ENCODE assay signal across 13 mouse cellular contexts in genomic region chr15:31510477-31511405, GRCm38 (mm10). TPM values are rescaled to one million over a fixed set of nuclear protein-coding genes. Genes with fewer than 3 reads are reported as not detected.
DNase-seq lines count a peak whose midpoint lies in the region; ATAC-seq lines count a peak whose summit lies in the region.
"Had no signal": no experiment of that assay in that cellular context is flagged by ENCODE, and none has a peak within 500 bp of the region (broad histone marks: within the 10 kb centered on the region; RNA-seq: fewer than 3 reads in every experiment).

No protein-coding gene starts in this region.

- 0 out of 2 replicates have a peak overlapping the region, but pooled peaks have one; percentile 16 for H3K9ac ChIP-seq in heart, embryonic 11.5 days (ENCODE audit: low read depth, low read length)
- H3K9ac ChIP-seq in midbrain, embryonic 16.5 days (ENCODE audit: low read depth, low read length): no peak overlapping the region

- H3K27ac ChIP-seq in heart, embryonic 11.5 days (ENCODE audit: low read depth, low read length): 0 out of 2 replicates have a peak overlapping the region, but pooled peaks have one; percentile 10
- H3K27ac ChIP-seq in midbrain, embryonic 16.5 days (ENCODE audit: low read length): no peak overlapping the region
- H3K27ac ChIP-seq in heart, embryonic 10.5 days: no peak overlapping the region
- H3K27ac ChIP-seq: embryonic facial prominence, embryonic 10.5 days had no signal

- no peaks in the 10 kb centered on the region for H3K27me3 ChIP-seq in heart, embryonic 11.5 days (ENCODE audit: control insufficient read depth, insufficient read depth, low read length)
- no peaks in the 10 kb centered on the region for H3K27me3 ChIP-seq in megakaryocyte, embryonic 14.5 days (replicated peaks)
- H3K27me3 ChIP-seq in midbrain, embryonic 16.5 days (ENCODE audit: control insufficient read depth, insufficient read depth, low read depth, low read length): no peaks in the 10 kb centered on the region
- H3K27me3 ChIP-seq in heart, embryonic 10.5 days (ENCODE audit: insufficient read depth, poor library complexity, severe bottlenecking): no peaks in the 10 kb centered on the region

- no peak overlapping the region for H3K4me3 ChIP-seq in heart, embryonic 11.5 days (ENCODE audit: low read depth, low read length)
- peak overlapping the region; percentile 47 for H3K4me3 ChIP-seq in megakaryocyte, embryonic 14.5 days (replicated peaks)
- H3K4me3 ChIP-seq in midbrain, embryonic 16.5 days (ENCODE audit: low read depth, low read length): no peak overlapping the region
- no peak overlapping the region for H3K4me3 ChIP-seq in heart, embryonic 10.5 days
- H3K4me3 ChIP-seq: embryonic facial prominence, embryonic 10.5 days; myocyte had no signal

- no peaks in the 10 kb centered on the region for H3K36me3 ChIP-seq in heart, embryonic 11.5 days (ENCODE audit: control insufficient read depth, insufficient read depth, low read length)
- peaks cover 12% of the 10 kb centered on the region for H3K36me3 ChIP-seq in megakaryocyte, embryonic 14.5 days (replicated peaks; ENCODE audit: low read length)
- no peaks in the 10 kb centered on the region for H3K36me3 ChIP-seq in midbrain, embryonic 16.5 days (ENCODE audit: control insufficient read depth, insufficient read depth, low read length)
- H3K36me3 ChIP-seq in heart, embryonic 10.5 days: 0 out of 2 replicates have a peak, but pooled peaks cover 3% of the 10 kb centered on the region

- no peak for DNase-seq in heart, postnatal 36 days
- DNase-seq in heart, embryonic 10.5 days (ENCODE audit: low spot score): no peak
- DNase-seq in layer of hippocampus, postnatal 36 days: no peak
- DNase-seq: cerebellum, adult 9-10 months; lung, postnatal 10 days; thymus, postnatal 36 days had no signal

- peaks cover 15% of the 10 kb centered on the region for H3K4me1 ChIP-seq in heart, embryonic 11.5 days (ENCODE audit: control insufficient read depth, insufficient read depth, low read length)
- H3K4me1 ChIP-seq in megakaryocyte, embryonic 14.5 days: peaks cover 56% of the 10 kb centered on the region
- 0 out of 2 replicates have a peak, but pooled peaks cover 4% of the 10 kb centered on the region for H3K4me1 ChIP-seq in midbrain, embryonic 16.5 days (ENCODE audit: control insufficient read depth, insufficient read depth, low read length)
- H3K4me1 ChIP-seq in heart, embryonic 10.5 days: peaks cover 17% of the 10 kb centered on the region

- intact Hi-C loops in heart, postnatal 36 days (cut with DNase I): no loop called here

- H3K9me3 ChIP-seq in heart, embryonic 11.5 days (replicated peaks; ENCODE audit: control insufficient read depth, low read length): no peaks in the 10 kb centered on the region
- no peaks in the 10 kb centered on the region for H3K9me3 ChIP-seq in megakaryocyte, embryonic 14.5 days
- H3K9me3 ChIP-seq in midbrain, embryonic 16.5 days (replicated peaks; ENCODE audit: control insufficient read depth, low read length, poor library complexity, severe bottlenecking): no peaks in the 10 kb centered on the region
- H3K9me3 ChIP-seq in heart, embryonic 10.5 days: no peaks in the 10 kb centered on the region
- H3K9me3 ChIP-seq: embryonic facial prominence, embryonic 10.5 days had no signal

- no peak for ATAC-seq in heart, embryonic 11.5 days (replicated peaks; ENCODE audit: insufficient number of reproducible peaks, low FRiP score, low TSS enrichment)
- no peak for ATAC-seq in megakaryocyte, adult 5-6 weeks (ENCODE audit: poor library complexity, severe bottlenecking)
- peak; percentile 44 for ATAC-seq in erythroblast, adult 5-6 weeks (replicated peaks; ENCODE audit: low FRiP score, poor library complexity, severe bottlenecking)
- ATAC-seq in midbrain, embryonic 16.5 days: peak; percentile 72

- no peak overlapping the region for H3K4me2 ChIP-seq in heart, embryonic 11.5 days
- H3K4me2 ChIP-seq in midbrain, embryonic 16.5 days (ENCODE audit: low read length): no peak overlapping the region

- 63% methylated on average over 7 of the region's 7 CpGs for WGBS in heart, embryonic 11.5 days (ENCODE audit: insufficient replicate concordance)
- WGBS in midbrain, embryonic 16.5 days: 62% methylated on average over 7 of the region's 7 CpGs
- WGBS in heart, embryonic 10.5 days: 63% methylated on average over 7 of the region's 7 CpGs

RNA-seq across cellular contexts. Expression of gene March6, which starts 20.1 kb away (rescaled TPM):
- 31.1 and 40.9 TPM in 2 replicates for polyA plus RNA-seq in heart, embryonic 11.5 days (2014; fragmentation: Nextera tagmentation; extraction: Ambion mirVana)
- 100 to 1,000 TPM; 108 to 117 TPM for total RNA-seq in heart, postnatal 36 days (2021)
- 18.8 and 34.5 TPM in 2 replicates for polyA plus RNA-seq in megakaryocyte, embryonic 14.5 days (2012; ENCODE audit: insufficient read depth, low replicate concordance)
- total RNA-seq in megakaryocyte, adult 5-6 weeks (2015): 35.7 and 38.4 TPM in 2 replicates
- total RNA-seq in megakaryocyte, adult 5-6 weeks (2017): 31.1 and 34.2 TPM in 2 replicates
- 32.1 and 35.5 TPM in 2 replicates for total RNA-seq in erythroblast, adult 5-6 weeks (2015; ENCODE audit: low replicate concordance)
- total RNA-seq in erythroblast, adult 5-6 weeks (2017; ENCODE audit: low replicate concordance): 54.5 and 59.6 TPM in 2 replicates
- polyA plus RNA-seq in midbrain, embryonic 16.5 days (2015; fragmentation: Nextera tagmentation; extraction: Ambion mirVana): 99.8 and 106 TPM in 2 replicates
- polyA plus RNA-seq in heart, embryonic 10.5 days (2016; fragmentation: Nextera tagmentation; extraction: Ambion mirVana): 30.5 and 37.3 TPM in 2 replicates
- 100 to 1,000 TPM; 183 to 187 TPM for total RNA-seq in layer of hippocampus, postnatal 36 days (2021)

RNA-seq across cellular contexts. Expression of gene Cmbl, which starts 54.4 kb away (rescaled TPM):
- polyA plus RNA-seq in heart, embryonic 11.5 days (2014; fragmentation: Nextera tagmentation; extraction: Ambion mirVana): 6.6 and 8.5 TPM in 2 replicates
- 10 to 100 TPM; 36.4 to 38.8 TPM for total RNA-seq in heart, postnatal 36 days (2021)
- not detected in 2 replicates for polyA plus RNA-seq in megakaryocyte, embryonic 14.5 days (2012; ENCODE audit: insufficient read depth, low replicate concordance)
- 0.46 TPM in 1 of 2 replicates, not detected in the other for total RNA-seq in megakaryocyte, adult 5-6 weeks (2015)
- 0.48 TPM in 1 of 2 replicates, not detected in the other for total RNA-seq in megakaryocyte, adult 5-6 weeks (2017)
- total RNA-seq in erythroblast, adult 5-6 weeks (2015; ENCODE audit: low replicate concordance): 2.3 TPM in 1 of 2 replicates, not detected in the other
- total RNA-seq in erythroblast, adult 5-6 weeks (2017; ENCODE audit: low replicate concordance): 3.5 and 6.5 TPM in 2 replicates
- polyA plus RNA-seq in midbrain, embryonic 16.5 days (2015; fragmentation: Nextera tagmentation; extraction: Ambion mirVana): 8.7 and 12.8 TPM in 2 replicates
- 7.3 and 8.4 TPM in 2 replicates for polyA plus RNA-seq in heart, embryonic 10.5 days (2016; fragmentation: Nextera tagmentation; extraction: Ambion mirVana)
- total RNA-seq in layer of hippocampus, postnatal 36 days (2021): 10 to 100 TPM; 10.6 to 11.8 TPM

RNA-seq across cellular contexts. Expression of gene Ropn1l, which starts 57.2 kb away (rescaled TPM):
- polyA plus RNA-seq in heart, embryonic 11.5 days (2014; fragmentation: Nextera tagmentation; extraction: Ambion mirVana): 3.3 TPM in 2 replicates
- total RNA-seq in heart, postnatal 36 days (2021): not detected
- 6.7 TPM in 1 of 2 replicates, not detected in the other for polyA plus RNA-seq in megakaryocyte, embryonic 14.5 days (2012; ENCODE audit: insufficient read depth, low replicate concordance)
- 1.3 and 1.4 TPM in 2 replicates for total RNA-seq in megakaryocyte, adult 5-6 weeks (2015)
- 1.2 and 1.5 TPM in 2 replicates for total RNA-seq in megakaryocyte, adult 5-6 weeks (2017)
- not detected in 2 replicates for total RNA-seq in erythroblast, adult 5-6 weeks (2015; ENCODE audit: low replicate concordance)
- total RNA-seq in erythroblast, adult 5-6 weeks (2017; ENCODE audit: low replicate concordance): 2.1 TPM in 1 of 2 replicates, not detected in the other
- polyA plus RNA-seq in midbrain, embryonic 16.5 days (2015; fragmentation: Nextera tagmentation; extraction: Ambion mirVana): 2.0 and 2.5 TPM in 2 replicates
- 3.4 and 3.7 TPM in 2 replicates for polyA plus RNA-seq in heart, embryonic 10.5 days (2016; fragmentation: Nextera tagmentation; extraction: Ambion mirVana)
- total RNA-seq in layer of hippocampus, postnatal 36 days (2021): 1 to 10 TPM in 1 of 2 experiments, under 1 TPM in 1; 0.50 to 1.1 TPM

Comparison
In these comparisons a context has a peak if more than half of its experiments do, and no peak if none do; other contexts are left out.
1. ATAC-seq: peak in erythroblast, adult 5-6 weeks (single experiment) and midbrain, embryonic 16.5 days (single experiment); none in heart, embryonic 11.5 days (single experiment) and megakaryocyte, adult 5-6 weeks (single experiment).